Mouse (Mus musculus) liver, embryonic 14.5 days (tissue): Measurements from ENCODE around the gene Pex26. TPM values are rescaled to one million over a fixed set of nuclear protein-coding genes. Genes with fewer than 3 reads are reported as not detected.
A peak's percentile ranks its signal among the peaks of the same experiment; 100 is the strongest.

Experiments
- ATAC-seq: fragments of 200-750 bp; cut with Nextera tagmentation; 2 replicates; pipeline ENCODE4 v1.8.0; 2017; ENCODE audit warnings: moderate number of reproducible peaks, mild to moderate bottlenecking, moderate library complexity; ENCODE audit not compliant: insufficient read depth
- DNase-seq, 3 experiments: peaks; one replicate each; pipeline ENCODE4 v3.0.0-alpha.2; 2012 to 2013; ENCODE audit warnings: low read depth in 3 of 3, low spot score in 3 of 3
- H3K27ac ChIP-seq: fragments of 300-500 bp; sonication (generic); 2 replicates; pipeline ENCODE4 v1.5.1; 2014; ENCODE audit warnings: moderate library complexity, mild to moderate bottlenecking, control low read depth, inconsistent platforms
- H3K27me3 ChIP-seq: fragments of 300-500 bp; sonication (generic); 2 replicates; pipeline ENCODE4 v1.6.1; 2014; ENCODE audit warnings: mild to moderate bottlenecking, low read length, moderate library complexity; ENCODE audit not compliant: control insufficient read depth, insufficient read depth
- H3K36me3 ChIP-seq: fragments of 300-500 bp; sonication (generic); replicated peaks from 2 replicates; pipeline ENCODE4 v1.6.1; 2014; ENCODE audit warnings: low read depth; ENCODE audit not compliant: control insufficient read depth, insufficient read depth
- H3K4me1 ChIP-seq, 2 experiments: fragments of 200-500 bp in 1 of 2; fragments of 300-500 bp in 1 of 2; sonication (generic) in 1 of 2; replicated peaks; 2 replicates each; pipeline ENCODE4 v1.6.1; 2012 to 2014; ENCODE audit warnings: antibody characterized with exemption in 1 of 2, inconsistent platforms in 1 of 2, low read length in 1 of 2; ENCODE audit not compliant: control insufficient read depth in 2 of 2, insufficient read depth in 2 of 2
- H3K4me2 ChIP-seq: fragments of 300-500 bp; sonication (generic); 2 replicates; pipeline ENCODE4 v1.6.1; 2014; ENCODE audit warnings: low read depth, mild to moderate bottlenecking, control low read depth, moderate library complexity
- H3K4me3 ChIP-seq, 2 experiments: fragments of 200-500 bp in 1 of 2; fragments of 300-500 bp in 1 of 2; sonication (generic) in 1 of 2; 2 replicates each; pipeline ENCODE4 v1.5.1; 2012 to 2014; ENCODE audit warnings: low read depth in 2 of 2, low read length in 2 of 2, mild to moderate bottlenecking in 2 of 2, control low read depth in 1 of 2, inconsistent platforms in 1 of 2, moderate library complexity in 1 of 2; ENCODE audit not compliant: insufficient read depth in 1 of 2
- H3K9ac ChIP-seq: fragments of 300-500 bp; sonication (generic); replicated peaks from 2 replicates; pipeline ENCODE4 v1.6.1; 2014; ENCODE audit warnings: mild to moderate bottlenecking, control low read depth, moderate library complexity
- H3K9me3 ChIP-seq: fragments of 300-500 bp; sonication (generic); 2 replicates; pipeline ENCODE4 v1.6.1; 2016; ENCODE audit warnings: low read length, mixed read lengths; ENCODE audit not compliant: control insufficient read depth
- CTCF ChIP-seq: IDR thresholded peaks from 2 replicates; pipeline ENCODE4 v1.5.1; 2016; ENCODE audit warnings: antibody characterized with exemption, low read depth, control low read depth
- EP300 ChIP-seq: IDR thresholded peaks from 2 replicates; pipeline ENCODE4 v1.6.1; 2016; ENCODE audit warnings: antibody characterized with exemption, low read depth
- WGBS: fragments of 180-500 bp; shearing (Covaris S2); extraction: QIAGEN DNeasy Blood & Tissue Kit; methylation state at CpG from one replicate; pipeline ENCODE4 v1.1.7; 2014; ENCODE audit not compliant: insufficient replicate concordance; 5-methylcytosine and 5-hydroxymethylcytosine counted together
- polyA plus RNA-seq, 2 experiments: library from polyadenylated mRNA; depleted of rRNA in 1 of 2; stranded (reverse) in 1 of 2; unstranded in 1 of 2; fragments of >200 nt; fragmentation: Nextera tagmentation in 1 of 2; extraction: Ambion mirVana in 1 of 2; gene quantifications; 2 replicates each; pipeline versions ENCODE4 v1.2.1 to v1.2.3; 2012 to 2014

Pex26 gene
- polyA plus RNA-seq, 2 experiments: 2.2 to 3.3 TPM

DNA sequence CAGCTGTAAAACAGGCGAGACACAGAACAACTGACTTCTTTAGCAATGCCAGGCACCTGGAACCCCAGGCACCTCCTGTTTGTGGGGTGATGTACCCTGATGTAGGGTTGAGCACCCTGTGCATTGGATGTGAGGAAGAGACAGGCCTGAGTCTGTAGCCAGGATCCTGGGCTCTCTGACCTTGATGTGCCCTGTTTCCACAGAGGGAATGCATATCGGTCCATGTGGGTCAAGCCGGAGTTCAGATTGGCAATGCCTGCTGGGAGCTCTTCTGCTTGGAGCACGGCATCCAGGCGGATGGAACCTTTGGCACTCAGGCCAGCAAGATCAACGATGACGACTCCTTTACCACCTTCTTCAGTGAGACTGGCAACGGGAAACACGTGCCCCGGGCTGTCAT, 36.7 kb downstream of the Pex26 start:
- 74% methylated on average over 10 of the region's 10 CpGs for WGBS
- no peak for DNase-seq
- no peaks in the 10 kb centered on the region for H3K9me3 ChIP-seq
- H3K4me1 ChIP-seq: peaks cover 0 to 19% of the 10 kb centered on the region in 2 experiments; a peak in 2 of 4 replicates
- TF ChIP-seq CTCF: no peak
- TF ChIP-seq EP300: no peak
- no peaks in the 10 kb centered on the region for H3K27me3 ChIP-seq
- no peak overlapping the region for H3K9ac ChIP-seq
- no peak overlapping the region for H3K4me3 ChIP-seq
- ATAC-seq: no peak
- H3K36me3 ChIP-seq: no peaks in the 10 kb centered on the region
- no peak overlapping the region for H3K4me2 ChIP-seq
- no peak overlapping the region for H3K27ac ChIP-seq

GRCm38 (mm10) chr6:121221876-121222597, 38.6 kb downstream of the Pex26 start:
- H3K4me1 ChIP-seq: peaks cover 0 to 25% of the 10 kb centered on the region in 2 experiments; a peak in 3 of 4 replicates
- no peaks in the 10 kb centered on the region for H3K9me3 ChIP-seq
- no peak overlapping the region for H3K4me3 ChIP-seq
- no peak for ATAC-seq
- TF ChIP-seq CTCF: no peak
- no peak for TF ChIP-seq EP300
- no peak overlapping the region for H3K4me2 ChIP-seq
- no peak overlapping the region for H3K9ac ChIP-seq
- no peaks in the 10 kb centered on the region for H3K36me3 ChIP-seq
- DNase-seq: no peak
- WGBS: 71% methylated on average over 8 of the region's 8 CpGs
- no peak overlapping the region for H3K27ac ChIP-seq
- no peaks in the 10 kb centered on the region for H3K27me3 ChIP-seq

DNA sequence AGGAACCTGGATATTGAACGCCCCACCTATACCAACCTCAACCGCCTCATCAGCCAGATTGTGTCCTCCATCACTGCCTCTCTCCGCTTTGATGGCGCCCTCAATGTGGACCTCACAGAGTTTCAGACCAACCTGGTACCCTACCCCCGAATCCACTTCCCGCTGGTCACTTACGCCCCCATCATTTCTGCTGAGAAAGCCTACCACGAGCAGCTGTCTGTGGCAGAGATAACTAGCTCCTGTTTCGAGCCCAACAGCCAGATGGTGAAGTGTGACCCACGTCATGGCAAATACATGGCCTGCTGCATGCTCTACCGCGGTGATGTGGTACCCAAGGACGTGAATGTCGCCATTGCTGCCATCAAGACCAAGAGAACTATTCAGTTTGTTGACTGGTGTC, 39.5 kb downstream of the Pex26 start:
- Histone ChIP-seq H3K4me2 (no peak overlapping the region), H3K9ac (no peak overlapping the region), H3K36me3 (no peaks in the 10 kb centered on the region), H3K27ac (no peak overlapping the region), H3K27me3 (no peaks in the 10 kb centered on the region), H3K4me1 (peaks cover 0 to 21% of the 10 kb centered on the region in 2 experiments; a peak in 3 of 4 replicates), H3K9me3 (no peaks in the 10 kb centered on the region), H3K4me3 (no peak overlapping the region)
- TF ChIP-seq CTCF: no peak
- TF ChIP-seq EP300: no peak
- ATAC-seq: no peak
- no peak for DNase-seq
- 79% methylated on average over 14 of the region's 14 CpGs for WGBS

DNA sequence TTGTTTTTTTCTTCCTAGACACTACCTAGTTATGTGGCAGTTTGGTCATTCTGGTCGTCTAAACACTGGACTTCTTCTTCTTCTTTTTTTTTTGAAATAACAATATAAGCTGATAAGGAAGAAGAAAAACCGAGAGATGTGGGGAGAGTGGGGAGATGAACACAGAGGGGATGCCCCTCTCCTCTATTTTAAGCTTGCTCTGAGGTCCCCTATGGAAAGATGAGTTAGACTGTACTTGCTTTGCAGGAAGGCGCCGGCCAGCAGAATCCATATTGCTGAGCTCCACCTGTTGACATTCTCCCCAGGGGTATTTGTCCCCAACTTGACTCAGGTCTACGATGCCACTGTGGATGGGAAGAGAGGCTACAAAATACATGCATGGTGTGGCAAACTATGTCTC, 40.6 kb downstream of the Pex26 start:
- peaks cover 0 to 21% of the 10 kb centered on the region in 2 experiments; a peak in 3 of 4 replicates for H3K4me1 ChIP-seq
- DNase-seq (no peak), ATAC-seq (no peak)
- no peaks in the 10 kb centered on the region for H3K36me3 ChIP-seq
- TF ChIP-seq CTCF (no peak), EP300 (no peak)
- H3K27ac ChIP-seq: no peak overlapping the region
- no peaks in the 10 kb centered on the region for H3K9me3 ChIP-seq
- no peak overlapping the region for H3K9ac ChIP-seq
- no peak overlapping the region for H3K4me2 ChIP-seq
- no peaks in the 10 kb centered on the region for H3K27me3 ChIP-seq
- H3K4me3 ChIP-seq: no peak overlapping the region
- WGBS: 37% methylated on average over 5 of the region's 5 CpGs

GRCm38 (mm10) chr6:121224993-121225392, 41.5 kb downstream of the Pex26 start:
- no peak overlapping the region for H3K9ac ChIP-seq
- no peak overlapping the region for H3K4me3 ChIP-seq
- H3K27me3 ChIP-seq: no peaks in the 10 kb centered on the region
- H3K27ac ChIP-seq: no peak overlapping the region
- peak overlapping the region; percentile 15; the same call in 1 of the 2 replicates for H3K4me2 ChIP-seq
- WGBS: 10% methylated on average over 6 of the region's 6 CpGs
- TF ChIP-seq CTCF: no peak
- no peak for TF ChIP-seq EP300
- H3K9me3 ChIP-seq: no peaks in the 10 kb centered on the region
- ATAC-seq (no peak), DNase-seq (no peak)
- H3K36me3 ChIP-seq: no peaks in the 10 kb centered on the region
- peaks cover 0 to 21% of the 10 kb centered on the region in 2 experiments; a peak in 3 of 4 replicates for H3K4me1 ChIP-seq
